Mouse (Mus musculus) neutrophil, adult 5-6 weeks (primary cell): ENCODE results near the gene Skp1a. TPM values are rescaled to one million over a fixed set of nuclear protein-coding genes. Genes with fewer than 3 reads are reported as not detected.

Experiments used
- ATAC-seq: fragments of 151-379, 151-347 bp; 2 replicates; pipeline ENCODE4 v1.8.0; 2017; ENCODE audit warnings: mild to moderate bottlenecking, moderate TSS enrichment; ENCODE audit not compliant: insufficient number of reproducible peaks, poor library complexity, low FRiP score, severe bottlenecking; ENCODE audit errors: extremely low read depth
- total RNA-seq: library from RNA; stranded (forward); fragments of 200-1000 nt; gene quantifications from 2 replicates; pipeline ENCODE4 v1.2.3, GENCODE M21; 2017

The Skp1a gene
- total RNA-seq, 1 experiment from 2014 or later, result 80.5 TPM

- no peak for ATAC-seq
Measured at GRCm38 (mm10) chr11:52292894-52293293, 61.1 kb downstream of the Skp1a start.

GRCm38 (mm10) chr11:52294103-52294502 is 62.3 kb downstream of the Skp1a start:
- no peak for ATAC-seq

Other genes starting within 250 kb of the Skp1a start
- gene Ube2b, start 231.2 kb upstream of the Skp1a start, total RNA-seq, result 269 and 292 TPM in 2 replicates
- gene Cdkl3, start 227.8 kb upstream of the Skp1a start, total RNA-seq, result 12.8 and 21.7 TPM in 2 replicates
- 114 and 133 TPM in 2 replicates for gene Ppp2ca, start 133.3 kb upstream of the Skp1a start, total RNA-seq
- gene Olfr1373, start 86.5 kb upstream of the Skp1a start, total RNA-seq, result not detected in 2 replicates
- not detected in 2 replicates for gene Olfr1371, start 18.0 kb upstream of the Skp1a start, total RNA-seq
- 32.0 and 34.7 TPM in 2 replicates for gene Tcf7, start 51.0 kb downstream of the Skp1a start, total RNA-seq
- gene Vdac1, start 128.9 kb downstream of the Skp1a start, total RNA-seq, result 42.9 and 53.9 TPM in 2 replicates
- 60.3 and 71.5 TPM in 2 replicates for gene 9530068E07Rik, start 164.4 kb downstream of the Skp1a start, total RNA-seq